Mouse (Mus musculus): ENCODE results near the gene Dennd5b.
A peak's percentile ranks its signal among the peaks of the same experiment; 100 is the strongest.
"Not testable (repeated sequence)": the region's sequence is repeated elsewhere in the genome, so short reads cannot be mapped to it uniquely, and the experiment has no call there.

Gene Dennd5b

DNA sequence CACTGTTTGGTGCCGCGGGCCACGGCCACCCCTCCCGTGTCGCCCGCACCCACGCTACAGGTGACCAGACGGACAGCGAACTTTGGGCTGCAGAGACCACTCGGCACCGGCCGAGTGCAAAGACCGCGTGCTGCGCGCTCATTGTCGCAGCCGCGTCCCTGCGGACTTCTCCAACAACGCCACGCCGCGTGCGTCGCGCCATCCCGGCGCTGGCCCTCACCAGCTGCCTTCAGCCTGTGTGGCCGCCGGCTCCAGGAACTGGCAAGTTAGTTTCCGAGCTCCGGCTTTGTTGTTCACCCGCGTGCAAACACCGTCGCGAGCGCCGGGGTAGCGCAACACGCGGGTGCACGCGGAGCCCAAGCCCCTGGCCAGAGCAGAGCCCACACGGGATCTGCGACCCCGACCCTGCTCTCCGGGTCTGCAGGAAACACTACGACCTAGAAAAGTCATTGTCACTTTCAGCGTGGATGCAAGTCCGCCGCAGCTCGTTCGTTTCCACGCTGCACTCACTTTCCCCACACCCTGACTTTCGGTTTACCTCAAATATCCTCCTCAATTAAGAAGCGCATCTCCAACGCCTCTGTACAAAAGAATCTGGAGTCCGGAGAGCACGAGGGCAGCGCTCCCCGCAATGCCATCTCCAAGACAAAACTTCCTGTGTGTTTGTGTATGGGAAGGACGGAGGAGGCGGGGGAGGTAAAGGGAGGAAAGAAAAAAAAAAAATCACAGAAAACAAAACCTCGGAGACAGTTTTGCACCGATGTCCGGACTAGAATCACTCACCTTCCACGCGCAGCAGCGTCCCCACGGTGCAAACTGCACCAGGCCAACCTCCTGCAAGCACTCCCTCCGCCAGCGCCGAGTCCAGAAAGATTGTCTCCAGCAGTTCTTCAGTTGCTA is 155.7 kb downstream of the Dennd5b start:
- DNase-seq = peak; percentile 32

- DNase-seq = peak; percentile 29
These were observed 156.5 kb downstream of the Dennd5b start for GRCm38 (mm10) chr6:148944767-148945508.

- no peak for DNase-seq
These were observed 157.1 kb downstream of the Dennd5b start for GRCm38 (mm10) chr6:148944344-148944766.

GRCm38 (mm10) chr6:148943695-148944094 is 157.8 kb downstream of the Dennd5b start:
- no peak for DNase-seq

DNA sequence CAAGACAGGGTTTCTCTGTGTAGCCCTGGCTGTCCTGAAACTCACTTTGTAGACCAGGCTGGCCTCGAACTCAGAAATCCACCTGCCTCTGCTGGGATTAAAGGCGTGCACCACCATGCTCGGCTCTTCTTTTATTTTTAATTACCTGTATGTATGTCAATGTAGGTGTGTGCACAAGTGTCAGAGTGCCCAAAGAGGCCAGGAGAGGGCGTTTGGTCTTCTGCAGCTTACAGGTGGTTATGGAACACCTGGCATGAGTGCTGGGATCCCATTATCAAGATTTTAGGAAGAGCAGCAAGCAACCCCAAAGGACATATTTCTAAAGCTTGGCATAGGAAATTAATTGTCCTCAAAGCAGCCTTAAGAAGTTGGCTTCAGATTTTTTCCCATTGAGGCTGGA is 159.1 kb downstream of the Dennd5b start:
- no peak for DNase-seq

DNA sequence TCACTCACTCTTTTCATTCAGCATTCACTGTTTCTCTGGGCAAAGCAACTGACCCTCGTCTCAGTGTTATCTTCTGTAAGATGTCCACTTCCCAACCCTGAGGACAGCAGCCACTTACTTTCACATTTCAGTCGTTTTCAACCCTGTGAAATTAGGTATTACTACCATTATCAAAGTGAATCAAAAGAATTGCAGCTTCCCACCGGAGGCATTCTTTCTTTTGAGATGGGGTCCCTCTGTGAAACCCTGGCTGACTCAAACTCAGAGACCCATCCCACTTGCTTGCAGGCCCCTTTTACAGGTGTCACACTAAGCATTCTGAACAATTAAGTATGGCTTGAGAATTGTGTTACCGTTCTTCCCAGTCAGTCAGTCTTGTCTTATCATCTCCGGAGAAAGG is 159.6 kb downstream of the Dennd5b start:
- no peak for DNase-seq

DNA sequence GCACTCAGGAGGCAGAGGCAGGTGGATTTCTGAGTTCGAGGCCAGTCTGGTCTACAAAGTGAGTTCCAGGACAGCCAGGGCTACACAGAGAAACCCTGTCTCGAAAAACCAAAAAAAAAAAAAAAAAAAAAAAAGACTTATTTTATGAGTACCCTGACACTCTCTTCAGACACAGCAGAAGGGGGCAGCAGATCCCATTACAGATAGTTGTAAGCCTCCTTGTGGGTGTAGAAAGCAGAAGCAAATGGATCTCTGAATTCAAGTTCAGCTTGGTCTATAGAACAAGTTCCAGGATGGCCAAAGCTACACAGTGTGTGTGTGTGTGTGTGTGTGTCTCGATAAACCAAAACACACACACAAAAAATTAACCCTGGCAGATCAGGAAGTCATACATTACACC is 161.1 kb downstream of the Dennd5b start:
- DNase-seq = not testable (repeated sequence)
